Mouse (Mus musculus) lung, postnatal 0 days (tissue): ENCODE measurements around the gene Slc4a3.

Experiments
- CTCF ChIP-seq: IDR thresholded peaks from 2 replicates; pipeline ENCODE4 v1.5.1; 2016; ENCODE audit warnings: antibody characterized with exemption, mild to moderate bottlenecking
- EP300 ChIP-seq: IDR thresholded peaks from 2 replicates; pipeline ENCODE4 v1.6.1; 2016; ENCODE audit warnings: antibody characterized with exemption, mild to moderate bottlenecking, control low read depth

DNA sequence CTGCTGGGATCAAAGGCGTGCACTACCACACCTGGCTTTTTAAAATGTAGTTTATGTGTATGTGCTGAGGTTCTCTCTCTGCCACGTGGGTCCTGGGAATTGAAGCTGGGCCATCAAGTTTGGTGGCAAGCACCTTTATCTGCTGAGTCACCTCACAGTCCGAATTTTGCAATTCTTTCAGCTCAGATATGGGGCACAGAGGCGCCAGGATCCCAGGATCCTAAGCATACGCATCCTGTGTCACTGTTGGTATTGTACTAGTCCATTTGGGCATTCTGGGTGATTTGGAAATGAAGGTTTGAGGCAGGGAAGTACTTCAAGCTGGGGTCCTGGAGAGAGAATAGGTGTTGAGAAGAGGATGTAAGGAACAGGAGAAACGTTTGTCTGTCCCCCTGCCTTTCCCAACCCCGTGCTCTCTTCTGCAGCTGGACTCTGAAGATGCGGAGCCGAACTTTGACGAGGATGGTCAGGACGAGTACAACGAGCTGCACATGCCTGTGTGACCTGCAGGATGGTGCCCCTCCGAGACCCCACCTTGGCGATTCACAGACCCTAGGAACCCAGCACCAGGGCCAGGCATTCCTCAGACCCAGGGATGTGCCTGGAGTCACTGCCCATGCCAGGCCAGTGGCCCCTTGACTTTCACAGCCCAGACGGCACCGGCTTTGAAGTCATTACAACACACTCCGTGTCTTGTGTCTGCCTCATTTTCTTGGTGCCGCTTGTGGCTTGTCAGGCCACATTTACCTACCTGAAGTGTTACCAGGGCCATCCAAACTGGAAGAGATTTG lies 12.5 kb downstream of the Slc4a3 start:
- TF ChIP-seq CTCF (no peak), EP300 (no peak)
